Mouse (Mus musculus) megakaryocyte-erythroid progenitor cell, adult 5-6 weeks (primary cell): Measurements from ENCODE around the gene Evi5l. TPM values are rescaled to one million over a fixed set of nuclear protein-coding genes. Genes with fewer than 3 reads are reported as not detected.
A peak's percentile ranks its signal among the peaks of the same experiment; 100 is the strongest.

ENCODE experiments used
- ATAC-seq: replicated peaks from 2 replicates; pipeline ENCODE4 v1.8.0; 2016; ENCODE audit warnings: mild to moderate bottlenecking, inconsistent platforms; ENCODE audit not compliant: severe bottlenecking, poor library complexity, low FRiP score, low TSS enrichment
- total RNA-seq, 2 experiments: library from RNA; stranded (forward) in 1 of 2; stranded (reverse) in 1 of 2; fragments of 200-1000, 215-1000 nt in 1 of 2; fragments of >200 nt in 1 of 2; fragmentation: Nextera tagmentation in 1 of 2; gene quantifications; 2 replicates each; pipeline ENCODE4 v1.2.3; 2014 to 2017

Gene Evi5l
- total RNA-seq (2014; fragmentation: Nextera tagmentation) (5.0 and 9.1 TPM in 2 replicates), total RNA-seq (2017) (7.4 and 9.7 TPM in 2 replicates)

DNA sequence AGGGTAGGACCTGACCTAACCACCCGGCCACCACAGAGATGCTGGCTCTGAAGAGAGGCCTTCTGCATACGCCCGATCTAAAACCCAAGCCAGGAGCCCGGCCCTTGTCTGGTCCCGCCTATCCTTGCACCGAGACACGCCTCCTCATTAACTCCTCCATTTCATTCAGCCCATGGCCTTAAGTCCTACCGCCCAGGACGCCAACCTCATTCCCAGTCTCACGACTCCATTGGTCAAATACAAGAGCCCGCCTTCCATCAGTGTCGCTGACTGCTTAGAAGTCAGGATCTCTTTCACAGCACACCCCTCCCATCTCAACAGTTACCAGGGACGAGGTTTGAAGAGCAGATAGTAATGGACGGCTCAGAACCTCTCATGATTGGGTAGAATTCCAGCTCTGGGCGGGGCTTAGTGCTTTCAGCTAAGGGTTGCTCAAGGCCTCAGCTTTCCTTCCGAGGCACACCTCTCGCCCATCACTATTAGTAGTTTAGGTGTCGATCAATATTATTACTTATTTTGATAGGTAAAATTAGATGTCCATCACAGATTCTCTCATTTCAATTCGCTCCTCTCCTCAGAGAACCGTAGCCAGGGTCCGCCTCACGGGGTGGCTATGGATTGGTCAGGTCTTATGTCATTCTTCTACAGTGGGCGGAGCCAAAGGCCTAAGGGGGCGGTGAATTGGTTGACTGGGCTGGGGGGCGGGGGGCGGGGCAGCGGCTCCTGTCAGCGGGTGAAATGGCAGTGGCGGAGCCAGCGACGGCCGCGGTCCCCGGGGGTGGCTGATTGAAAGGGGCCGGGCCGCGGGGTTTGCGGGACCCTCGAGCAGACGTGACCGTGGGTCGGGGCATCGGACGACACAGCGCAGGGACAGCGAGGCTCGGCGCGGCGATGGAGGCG, at the start of gene Evi5l:
Gene Evi5l (plus strand): TSS at position 716 of the 900 bp plus-strand sequence.
- peak; percentile 91 for ATAC-seq

- no peak for ATAC-seq
Measured at GRCm38 (mm10) chr8:4133798-4134197, 32.6 kb upstream of the Evi5l start, which contains the start of gene Cd209g. TSS of gene Cd209g (plus strand) at chr8:4134098.

DNA sequence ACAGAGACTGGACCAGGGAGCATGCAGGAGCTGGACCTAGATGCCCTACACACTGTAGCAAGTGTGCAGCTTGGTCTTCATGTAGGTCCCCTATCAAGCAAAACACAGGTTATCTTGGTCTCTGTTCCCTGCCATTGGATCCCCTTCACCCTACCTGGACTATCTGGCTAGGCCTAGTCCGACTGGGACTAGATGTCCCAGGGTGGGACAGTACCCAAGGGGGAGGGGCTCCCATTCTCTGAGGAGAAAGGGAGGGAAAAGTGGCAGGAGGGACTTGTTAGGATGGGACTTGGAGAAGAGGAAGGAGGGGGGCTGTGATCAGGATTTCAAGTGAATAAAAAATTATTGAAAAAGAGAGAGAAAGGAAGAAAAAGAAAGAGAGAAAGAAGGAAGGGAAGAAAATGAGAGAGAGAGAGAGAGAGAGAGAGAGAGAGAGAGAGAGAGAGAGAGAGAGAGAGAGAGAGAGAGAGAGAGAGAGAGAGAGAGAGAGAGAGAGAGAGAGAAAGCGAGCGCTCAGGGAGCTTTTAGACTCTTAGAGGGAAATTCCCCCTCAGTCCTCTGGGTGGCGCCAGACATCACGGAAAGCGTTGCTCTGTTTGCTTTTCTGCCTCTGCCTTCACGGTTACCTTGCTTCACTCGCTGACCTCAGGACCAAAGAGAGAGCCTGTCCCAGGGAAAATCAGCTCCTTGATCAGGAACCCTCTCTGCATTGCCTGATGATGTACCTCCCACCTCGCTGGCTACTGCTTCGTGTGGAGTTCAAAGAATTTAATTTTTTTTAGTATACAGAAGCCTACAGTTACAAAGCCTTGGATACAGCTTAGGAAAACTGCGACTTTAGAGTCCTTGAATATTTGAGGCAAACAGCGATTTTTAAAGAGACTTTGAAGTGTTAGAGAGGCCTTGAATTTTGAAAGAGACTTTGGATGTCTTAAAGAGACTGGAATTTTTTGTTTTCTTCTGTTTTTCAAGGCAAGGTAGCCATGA, 26.4 kb upstream of the Evi5l start:
- ATAC-seq: peak; percentile 94

- no peak for ATAC-seq
Measured at GRCm38 (mm10) chr8:4141721-4142120, 24.6 kb upstream of the Evi5l start.

- no peak for ATAC-seq
Measured at GRCm38 (mm10) chr8:4147272-4147671, 19.1 kb upstream of the Evi5l start.

GRCm38 (mm10) chr8:4154878-4155277, 11.5 kb upstream of the Evi5l start:
- ATAC-seq: no peak

DNA sequence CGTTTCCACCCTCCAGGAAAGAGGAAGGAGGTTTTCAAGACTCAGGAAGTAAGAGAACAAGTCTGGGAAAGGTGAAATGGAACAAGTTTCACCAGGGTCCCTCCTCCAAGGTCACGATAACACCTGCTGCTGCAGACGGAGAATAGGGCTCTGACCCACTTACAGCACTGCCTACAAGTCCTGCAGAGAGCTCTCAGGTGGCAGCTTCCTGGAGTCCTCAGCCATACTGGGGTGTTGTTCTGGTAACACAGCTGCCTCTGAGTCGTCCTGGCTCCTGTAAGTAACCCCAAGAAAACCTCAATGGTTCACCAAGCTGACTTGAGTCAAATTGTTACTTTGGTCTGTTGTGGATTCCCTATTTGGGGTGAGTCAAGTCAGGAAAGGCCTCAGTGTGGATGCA, 3.6 kb upstream of the Evi5l start:
- no peak for ATAC-seq

DNA sequence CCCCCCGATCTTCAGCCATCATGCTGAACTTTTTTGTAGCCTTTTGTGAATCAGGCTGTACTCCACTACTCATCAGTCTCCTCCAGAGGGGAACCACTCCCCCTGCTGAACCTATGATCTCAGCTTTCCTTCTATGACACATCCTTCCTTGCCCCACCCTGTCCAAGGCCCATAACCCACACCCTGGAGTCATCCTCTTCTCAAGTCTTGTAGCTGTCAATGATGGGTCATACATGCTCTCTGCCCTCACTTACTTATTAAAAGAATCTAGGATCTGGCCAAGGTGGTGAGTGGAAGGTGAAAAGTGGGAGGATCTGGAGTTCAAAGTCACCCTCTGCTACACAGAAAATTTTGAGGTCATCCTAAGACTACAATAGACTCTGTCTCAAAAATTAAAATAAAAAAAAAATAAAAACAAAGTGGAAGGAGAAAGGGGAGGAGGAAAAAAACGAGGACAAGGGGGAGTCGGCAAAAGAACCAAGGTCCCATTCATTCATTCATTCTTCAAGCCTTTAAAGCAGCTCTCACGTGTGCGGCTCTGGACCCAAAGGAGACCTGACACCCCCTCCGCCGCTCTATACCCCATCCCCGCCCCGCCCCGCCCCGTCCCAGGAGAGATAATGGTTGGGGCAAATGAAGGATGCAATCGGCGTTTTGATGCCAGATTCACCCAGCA, 1.1 kb upstream of the Evi5l start:
- no peak for ATAC-seq

DNA sequence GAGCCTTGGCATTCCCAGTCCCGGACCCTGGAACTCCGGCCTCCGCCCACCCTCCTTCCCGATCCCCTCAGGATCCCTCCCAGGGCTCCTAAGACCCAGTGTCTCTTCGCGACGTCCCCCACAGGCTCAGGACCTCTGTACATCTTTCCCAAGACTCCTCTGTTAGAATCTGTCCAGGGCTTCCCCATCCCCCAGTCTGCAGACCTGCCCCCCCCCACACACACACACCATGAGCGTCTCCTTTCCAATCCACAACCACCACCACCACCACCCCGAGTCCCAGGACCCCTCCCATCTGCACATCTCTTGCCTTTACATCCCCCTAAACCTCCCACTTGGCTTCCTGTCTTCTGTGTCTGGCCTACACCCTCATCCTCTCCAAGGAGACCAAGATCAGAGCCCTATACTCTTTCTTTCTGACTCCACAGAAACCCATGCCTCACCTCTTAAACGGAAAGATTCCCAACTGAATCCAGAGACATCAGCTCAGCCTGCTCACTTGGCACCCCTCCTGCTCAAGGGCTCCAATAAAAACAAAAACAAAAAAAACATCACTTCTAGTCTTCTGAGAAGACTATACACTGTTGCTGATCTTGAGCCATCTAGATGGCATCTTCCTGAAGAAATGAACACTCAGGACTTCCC, 636 bp downstream of the Evi5l start:
- no peak for ATAC-seq

- no peak for ATAC-seq
Measured at GRCm38 (mm10) chr8:4167918-4168317, 1.6 kb downstream of the Evi5l start.

GRCm38 (mm10) chr8:4172486-4172885, 6.1 kb downstream of the Evi5l start:
- no peak for ATAC-seq

GRCm38 (mm10) chr8:4174018-4174417, 7.7 kb downstream of the Evi5l start:
- ATAC-seq: no peak

- no peak for ATAC-seq
Measured at GRCm38 (mm10) chr8:4183409-4183808, 17.0 kb downstream of the Evi5l start.

- no peak for ATAC-seq
Measured at GRCm38 (mm10) chr8:4186151-4186550, 19.8 kb downstream of the Evi5l start.

GRCm38 (mm10) chr8:4188605-4189004, 22.2 kb downstream of the Evi5l start:
- 0 out of 2 replicates have a peak, but pooled peaks have one; percentile 1 for ATAC-seq

- ATAC-seq: peak; percentile 93
Measured at GRCm38 (mm10) chr8:4189031-4189722, 22.8 kb downstream of the Evi5l start.

DNA sequence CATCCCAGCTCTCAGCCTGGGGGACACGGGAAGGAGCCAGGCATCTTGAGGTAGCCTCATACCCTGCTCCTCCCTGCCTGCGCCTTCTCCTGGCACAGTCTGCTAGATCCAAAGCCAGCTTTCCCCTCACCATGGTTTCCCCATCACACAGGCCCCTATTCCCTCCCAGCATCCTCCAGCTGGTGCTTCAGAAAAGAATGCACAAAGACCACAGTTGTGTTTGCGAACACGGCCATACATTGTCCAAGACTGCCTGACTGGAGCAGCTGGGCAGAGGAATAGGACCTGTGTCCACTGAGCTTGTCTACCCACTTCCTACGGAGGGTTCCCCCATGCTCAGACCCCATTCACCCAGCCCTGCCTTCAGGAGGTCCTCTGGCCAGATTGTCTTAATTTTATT, 25.9 kb downstream of the Evi5l start:
- ATAC-seq: no peak

GRCm38 (mm10) chr8:4192807-4193587, 26.6 kb downstream of the Evi5l start:
- ATAC-seq: peak; percentile 85
